Mouse (Mus musculus) myocyte (in vitro differentiated cells): ENCODE results near the gene Riox2. TPM values are rescaled to one million over a fixed set of nuclear protein-coding genes. Genes with fewer than 3 reads are reported as not detected.
A peak's percentile ranks its signal among the peaks of the same experiment; 100 is the strongest.
"Not testable (repeated sequence)": the region's sequence is repeated elsewhere in the genome, so short reads cannot be mapped to it uniquely, and the experiment has no call there.

ENCODE experiments used
- H3K27me3 ChIP-seq: one replicate; pipeline ENCODE4 v1.6.1; 2011; ENCODE audit not compliant: control insufficient read depth, insufficient read depth, insufficient read length
- H3K36me3 ChIP-seq: one replicate; pipeline ENCODE4 v1.6.1; 2011; ENCODE audit not compliant: control insufficient read depth, insufficient read depth
- H3K4me2 ChIP-seq: one replicate; pipeline ENCODE4 v1.6.1; 2011; ENCODE audit warnings: low read depth, control low read depth
- H3K4me3 ChIP-seq: one replicate; pipeline ENCODE4 v1.5.1; 2011; ENCODE audit warnings: mild to moderate bottlenecking, control low read depth, moderate library complexity
- H3K79me2 ChIP-seq: one replicate; pipeline ENCODE4 v1.6.1; 2011; ENCODE audit not compliant: control insufficient read depth, insufficient read depth
- H3ac ChIP-seq: one replicate; pipeline ENCODE4 v1.6.1; 2011; ENCODE audit not compliant: control insufficient read depth, insufficient read length
- CEBPB ChIP-seq: IDR thresholded peaks from 2 replicates; pipeline ENCODE4 v1.6.1; 2011; ENCODE audit warnings: mild to moderate bottlenecking, moderate library complexity; ENCODE audit not compliant: poor library complexity, insufficient read depth, severe bottlenecking
- E2F4 ChIP-seq: IDR thresholded peaks from one replicate; pipeline ENCODE4 v1.6.1; 2011; ENCODE audit warnings: mild to moderate bottlenecking, control low read depth, moderate library complexity; ENCODE audit not compliant: insufficient read depth
- MAX ChIP-seq: IDR thresholded peaks from one replicate; pipeline ENCODE4 v1.6.1; 2011; ENCODE audit warnings: low read depth, mild to moderate bottlenecking, control low read depth
- MYOD1 ChIP-seq, 3 experiments: IDR thresholded peaks; one replicate each; pipeline ENCODE4 v1.6.1; 2011; ENCODE audit warnings: control low read depth in 2 of 3, low read depth in 2 of 3, mild to moderate bottlenecking in 2 of 3, moderate library complexity in 1 of 3; ENCODE audit not compliant: insufficient read length in 2 of 3, control insufficient read depth in 1 of 3
- MYOG ChIP-seq, 3 experiments: IDR thresholded peaks; one replicate each; pipeline ENCODE4 v1.6.1; 2011; ENCODE audit warnings: control low read depth in 2 of 3, low read depth in 2 of 3, mild to moderate bottlenecking in 2 of 3; ENCODE audit not compliant: insufficient read length in 2 of 3, control insufficient read depth in 1 of 3, insufficient read depth in 1 of 3
- POLR2A ChIP-seq: IDR thresholded peaks from one replicate; pipeline ENCODE4 v1.6.1; 2011; ENCODE audit warnings: low read depth, mild to moderate bottlenecking, control low read depth, moderate library complexity; ENCODE audit not compliant: insufficient read length
- POLR2AphosphoS2 ChIP-seq: IDR thresholded peaks from one replicate; pipeline ENCODE4 v1.6.1; 2011; ENCODE audit warnings: low read depth, control low read depth; ENCODE audit not compliant: insufficient read length
- REST ChIP-seq: IDR thresholded peaks from one replicate; pipeline ENCODE4 v1.6.1; 2011; ENCODE audit warnings: mild to moderate bottlenecking, control low read depth, moderate library complexity; ENCODE audit not compliant: insufficient read depth, insufficient read length
- SRF ChIP-seq: IDR thresholded peaks from one replicate; pipeline ENCODE4 v1.6.1; 2011; ENCODE audit warnings: low read depth; ENCODE audit not compliant: control insufficient read depth, insufficient read length
- TCF12 ChIP-seq: IDR thresholded peaks from one replicate; pipeline ENCODE4 v1.6.1; 2011; ENCODE audit warnings: mild to moderate bottlenecking, control low read depth; ENCODE audit not compliant: poor library complexity, insufficient read depth, severe bottlenecking
- TCF3 ChIP-seq: IDR thresholded peaks from one replicate; pipeline ENCODE4 v1.6.1; 2011; ENCODE audit warnings: low read depth, control low read depth; ENCODE audit not compliant: insufficient read length
- USF1 ChIP-seq: IDR thresholded peaks from one replicate; pipeline ENCODE4 v1.6.1; 2011; ENCODE audit warnings: low read depth, mild to moderate bottlenecking, control low read depth, moderate library complexity
- polyA plus RNA-seq: library from polyadenylated mRNA; unstranded; fragments of >200 nt; fragmentation: generic; extraction: Trizol; gene quantifications from one replicate; pipeline ENCODE4 v1.2.1, GENCODE M21; 2012; ENCODE audit warnings: missing spikeins

Riox2 gene
- polyA plus RNA-seq, 1 experiment = 20.8 TPM

- Histone ChIP-seq H3K27me3 (no peaks in the 10 kb centered on the region), H3K4me3 (no peak overlapping the region)
- TF ChIP-seq REST (no peak), POLR2A (no peak), TCF3 (no peak), USF1 (no peak), SRF (no peak), POLR2AphosphoS2 (no peak), CEBPB (no peak), E2F4 (no peak), MYOG (IDR thresholded peaks at IDR 0.05; ENCODE audit: control insufficient read depth in 1 of 3, insufficient read depth in 1 of 3, insufficient read length in 2 of 3, low read depth in 2 of 3) (no peak), MAX (no peak), MYOD1 (IDR thresholded peaks at IDR 0.05; ENCODE audit: control insufficient read depth in 1 of 3, insufficient read length in 2 of 3, low read depth in 2 of 3) (no peak), TCF12 (no peak)
Observed at GRCm38 (mm10) chr16:59449092-59449491, 22.5 kb upstream of the Riox2 start.

GRCm38 (mm10) chr16:59451813-59452212 lies 19.8 kb upstream of the Riox2 start:
- Histone ChIP-seq H3K4me3 (no peak overlapping the region), H3K79me2 (no peaks in the 10 kb centered on the region), H3K4me2 (no peak overlapping the region), H3K27me3 (no peaks in the 10 kb centered on the region), H3K36me3 (no peaks in the 10 kb centered on the region), H3ac (no peak overlapping the region)
- no peak for TF ChIP-seq POLR2A
- TF ChIP-seq CEBPB = no peak
- no peak for TF ChIP-seq E2F4

More at GRCm38 (mm10) chr16:59449092-59449491, 22.5 kb upstream of the Riox2 start:
- Histone ChIP-seq H3ac (no peak overlapping the region), H3K4me2 (no peak overlapping the region), H3K36me3 (no peaks in the 10 kb centered on the region), H3K79me2 (no peaks in the 10 kb centered on the region)

GRCm38 (mm10) chr16:59459259-59459861 lies 12.2 kb upstream of the Riox2 start:
- not testable (repeated sequence) for H3ac ChIP-seq, H3K4me2 ChIP-seq, H3K36me3 ChIP-seq, H3K79me2 ChIP-seq, H3K4me3 ChIP-seq, H3K27me3 ChIP-seq
- TF ChIP-seq MYOD1 (IDR thresholded peaks at IDR 0.05; ENCODE audit: control insufficient read depth in 1 of 3, insufficient read length in 2 of 3, low read depth in 2 of 3) = peak in 2 of 3 experiments; percentile 27 to 57

DNA sequence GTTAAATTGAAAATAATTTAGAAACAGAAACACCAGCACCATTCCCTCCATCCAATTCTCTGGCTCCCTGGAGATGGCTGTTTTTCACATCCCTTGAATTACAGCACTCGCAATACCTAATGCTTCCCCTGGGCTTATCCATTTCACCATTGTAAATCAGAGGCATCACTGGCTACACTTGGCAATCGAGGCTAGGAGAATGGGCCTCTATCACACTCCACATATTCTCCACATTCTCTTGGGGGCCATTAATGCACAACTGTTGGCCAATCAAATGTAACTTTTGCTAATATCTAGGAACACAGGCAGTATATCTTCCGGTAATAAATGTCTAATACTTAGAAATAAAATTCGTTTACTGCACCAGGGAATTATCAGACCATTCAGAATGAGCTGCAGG lies 8.0 kb upstream of the Riox2 start:
- Histone ChIP-seq H3K36me3 (no peaks in the 10 kb centered on the region), H3ac (no peak overlapping the region), H3K4me3 (no peak overlapping the region), H3K27me3 (no peaks in the 10 kb centered on the region), H3K4me2 (no peak overlapping the region), H3K79me2 (no peaks in the 10 kb centered on the region)
- no peak for TF ChIP-seq MYOD1 (IDR thresholded peaks at IDR 0.05; ENCODE audit: control insufficient read depth in 1 of 3, insufficient read length in 2 of 3, low read depth in 2 of 3)
- TF ChIP-seq POLR2AphosphoS2 = no peak
- no peak for TF ChIP-seq USF1
- TF ChIP-seq POLR2A = no peak
- TF ChIP-seq TCF3 = no peak
- TF ChIP-seq CEBPB = no peak
- TF ChIP-seq TCF12 = no peak
- TF ChIP-seq SRF = no peak
- TF ChIP-seq MYOG (IDR thresholded peaks at IDR 0.05; ENCODE audit: control insufficient read depth in 1 of 3, insufficient read depth in 1 of 3, insufficient read length in 2 of 3, low read depth in 2 of 3) = no peak
- TF ChIP-seq MAX = no peak
- TF ChIP-seq E2F4 = no peak
- no peak for TF ChIP-seq REST

GRCm38 (mm10) chr16:59463973-59464372 lies 7.6 kb upstream of the Riox2 start:
- H3K4me2 ChIP-seq = no peak overlapping the region

More at GRCm38 (mm10) chr16:59463973-59464372, 7.6 kb upstream of the Riox2 start:
- Histone ChIP-seq H3K27me3 (no peaks in the 10 kb centered on the region), H3K4me3 (no peak overlapping the region), H3ac (no peak overlapping the region), H3K79me2 (no peaks in the 10 kb centered on the region), H3K36me3 (no peaks in the 10 kb centered on the region)
- TF ChIP-seq MAX = no peak
- no peak for TF ChIP-seq REST
- TF ChIP-seq MYOG (IDR thresholded peaks at IDR 0.05; ENCODE audit: control insufficient read depth in 1 of 3, insufficient read depth in 1 of 3, insufficient read length in 2 of 3, low read depth in 2 of 3) = no peak
- no peak for TF ChIP-seq USF1
- TF ChIP-seq E2F4 = no peak
- TF ChIP-seq TCF12 = no peak
- no peak for TF ChIP-seq POLR2A
- no peak for TF ChIP-seq MYOD1 (IDR thresholded peaks at IDR 0.05; ENCODE audit: control insufficient read depth in 1 of 3, insufficient read length in 2 of 3, low read depth in 2 of 3)
- TF ChIP-seq SRF = no peak
- no peak for TF ChIP-seq CEBPB
- no peak for TF ChIP-seq POLR2AphosphoS2
- TF ChIP-seq TCF3 = no peak
